Mouse (Mus musculus) monocyte, adult 59 days (primary cell): ENCODE data around the gene Terb2. TPM values are rescaled to one million over a fixed set of nuclear protein-coding genes. Genes with fewer than 3 reads are reported as not detected.

Experiments used
- total RNA-seq, 2 experiments: library from RNA; stranded (reverse); gene quantifications; one replicate each; pipeline ENCODE4 v1.2.4; 2023

Terb2 gene
- total RNA-seq: not detected

DNA sequence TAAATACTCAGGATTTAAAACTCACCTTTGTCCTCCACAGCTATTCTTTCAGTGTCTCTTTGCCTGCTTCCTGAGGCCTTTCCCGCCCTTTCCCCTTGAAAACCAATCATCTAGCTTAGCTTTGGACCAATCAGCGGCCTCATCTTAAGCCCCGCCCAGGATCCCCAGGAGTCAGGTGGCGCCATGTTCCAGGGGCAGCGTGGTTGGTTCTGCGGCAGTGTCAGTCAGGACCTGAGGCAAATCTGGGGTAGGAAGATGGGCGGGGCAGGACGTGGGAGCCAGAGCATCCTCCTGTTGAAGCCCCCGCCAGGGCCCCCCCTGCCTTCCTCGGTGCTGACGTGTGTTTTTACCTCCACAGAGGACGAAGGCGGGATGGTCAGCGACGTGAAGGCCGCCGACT, at the start of gene Terb2, which contains the start of gene Patl2:
TSS of gene Terb2 (plus strand) at position 167 of the 400 bp plus-strand sequence.
TSS of gene Patl2 (minus strand) at position 84 of the 400 bp plus-strand sequence.

DNA sequence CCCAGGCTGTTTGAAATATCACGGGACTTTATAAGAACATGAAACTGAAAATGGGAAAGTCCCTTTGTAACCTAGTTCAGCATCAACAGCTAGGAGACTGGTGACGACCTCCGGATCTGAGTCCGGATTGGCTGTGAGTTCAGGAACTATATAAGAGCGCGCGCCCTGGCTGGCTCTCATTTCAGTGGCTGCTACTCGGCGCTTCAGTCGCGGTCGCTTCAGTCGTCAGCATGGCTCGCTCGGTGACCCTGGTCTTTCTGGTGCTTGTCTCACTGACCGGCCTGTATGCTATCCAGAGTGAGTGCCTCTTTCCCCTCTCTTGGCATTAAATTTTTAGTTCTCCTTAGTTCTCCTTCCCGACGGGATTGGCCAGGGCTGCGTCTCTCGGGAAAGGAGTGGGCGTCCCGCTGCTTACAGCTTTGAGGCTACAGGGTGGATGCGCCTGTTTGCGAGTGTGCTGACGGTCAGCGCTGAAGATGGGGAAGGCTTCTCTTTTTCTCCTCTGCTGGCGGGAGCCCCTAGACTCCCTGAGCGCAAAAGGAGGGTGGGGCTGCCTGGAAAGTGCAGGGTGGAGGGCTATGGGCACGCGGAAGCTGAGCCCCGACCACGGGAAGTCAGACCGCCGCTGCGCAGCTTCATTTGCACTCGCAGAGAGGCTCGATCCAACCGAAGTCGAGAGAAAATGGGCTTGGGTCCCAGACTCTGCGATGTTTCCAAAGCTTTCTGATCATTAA, 38.4 kb upstream of the Terb2 start, which contains the start of gene B2m:
TSS of gene B2m (plus strand) at position 179 of the 734 bp plus-strand sequence.

DNA sequence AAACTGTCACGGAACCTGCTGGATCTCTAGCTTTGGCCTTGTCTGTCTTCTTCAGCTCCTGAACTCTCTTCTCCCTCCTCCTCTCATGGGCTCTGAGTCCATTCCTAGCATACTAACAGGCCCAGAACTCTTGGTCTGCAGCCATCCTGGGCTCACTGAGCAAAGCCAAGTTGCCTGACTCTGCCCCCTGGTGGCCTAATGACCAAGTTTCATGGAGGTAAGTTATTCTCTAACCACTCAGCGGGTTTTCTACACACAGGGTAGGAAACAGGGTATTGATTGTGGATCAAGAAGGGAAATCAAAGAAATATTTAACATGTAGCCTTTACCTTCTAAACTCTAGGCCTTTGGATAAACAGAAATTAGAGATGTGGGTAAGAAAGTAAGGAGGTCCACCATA, 25.4 kb upstream of the Terb2 start, which contains the start of gene Trim69:
TSS of gene Trim69 (plus strand) at position 21 of the 400 bp plus-strand sequence.

DNA sequence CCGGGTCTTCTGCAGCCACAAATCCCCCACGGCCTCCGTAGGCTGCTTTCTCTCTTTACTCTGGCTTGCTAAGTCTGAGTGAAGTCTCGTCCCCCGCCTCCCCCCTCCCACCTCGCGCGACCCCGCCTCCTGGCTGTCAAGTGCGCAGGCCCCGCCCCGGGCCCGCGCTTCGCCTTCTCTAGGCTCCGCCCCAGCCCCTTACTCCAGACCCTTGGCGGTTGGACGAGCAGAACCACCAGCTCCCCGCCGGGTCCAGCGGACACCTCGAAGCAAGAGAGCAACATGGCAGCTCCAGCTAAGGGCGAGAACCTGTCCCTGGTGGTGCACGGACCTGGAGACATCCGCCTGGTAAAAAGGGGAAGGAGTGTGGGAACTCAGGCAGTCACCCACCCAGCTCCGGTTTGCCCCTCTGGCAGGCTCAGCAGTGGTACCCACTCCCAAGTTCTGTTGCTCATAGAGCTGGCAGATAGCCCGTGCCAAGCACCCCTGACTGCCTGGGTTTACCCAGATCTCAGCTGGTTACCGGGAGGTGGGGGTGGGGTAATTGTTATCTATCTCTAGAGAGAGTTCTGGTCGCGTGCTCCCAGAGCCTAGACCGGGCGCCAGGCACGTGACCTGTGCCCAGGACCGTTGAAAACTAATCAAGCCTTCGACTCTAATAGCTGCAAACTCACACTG, 48.7 kb downstream of the Terb2 start, which contains the start of gene Sord:
TSS of gene Sord (plus strand) at position 139 of the 678 bp plus-strand sequence.

Other genes starting within 250 kb of the Terb2 start
- gene Ctdspl2, start 230.3 kb upstream of the Terb2 start, total RNA-seq: 10 to 100 TPM; 26.4 to 33.4 TPM
- not detected for gene Mageb3, start 230.2 kb upstream of the Terb2 start, total RNA-seq
- 10 to 100 TPM; 31.1 to 39.3 TPM for gene Eif3j1, start 157.7 kb upstream of the Terb2 start, total RNA-seq
- 10 to 100 TPM; 29.3 to 33.4 TPM for gene Spg11, start 67.9 kb upstream of the Terb2 start, total RNA-seq
- gene B2m, start 38.6 kb upstream of the Terb2 start, total RNA-seq: 1,000 to 10,000 TPM; 3,138 to 3,356 TPM
- gene Trim69, start 25.6 kb upstream of the Terb2 start, total RNA-seq: under 1 TPM; 0.49 to 0.71 TPM
- gene Patl2, start 83 bp upstream of the Terb2 start, total RNA-seq: under 1 TPM in 1 of 2 experiments, not detected in 1; 0.18 TPM
- 10 to 100 TPM; 21.0 to 21.7 TPM for gene Sord, start 48.5 kb downstream of the Terb2 start, total RNA-seq
- gene Duox2, start 112.2 kb downstream of the Terb2 start, total RNA-seq: not detected
- not detected for gene Duoxa2, start 112.6 kb downstream of the Terb2 start, total RNA-seq
- gene Duoxa1, start 127.5 kb downstream of the Terb2 start, total RNA-seq: not detected
- not detected for gene Duox1, start 129.4 kb downstream of the Terb2 start, total RNA-seq
- gene Shf, start 182.9 kb downstream of the Terb2 start, total RNA-seq: 1 to 10 TPM; 1.5 to 2.7 TPM
- 10 to 100 TPM; 17.0 to 19.9 TPM for gene Slc28a2, start 240.2 kb downstream of the Terb2 start, total RNA-seq